In genomic region chr16:24093624-24094023, GRCm38 (mm10) we compare ENCODE assay signal across 21 mouse cellular contexts.
DNase-seq lines count a peak whose midpoint lies in the region; ATAC-seq and TF ChIP-seq lines count a peak whose summit lies in the region.
"Had no signal": no experiment of that assay in that cellular context is flagged by ENCODE, and none has a peak within 500 bp of the region (broad histone marks: within the 10 kb centered on the region; RNA-seq: fewer than 3 reads in every experiment).

No protein-coding gene starts in this region.

- H3K4me2 ChIP-seq in intestine, embryonic 14.5 days (ENCODE audit: low read length) = no peak overlapping the region
- H3K4me2 ChIP-seq in intestine, embryonic 15.5 days (replicated peaks) = no peak overlapping the region
- H3K4me2 ChIP-seq in liver, postnatal 0 days (ENCODE audit: low read depth, low read length) = no peak overlapping the region
- no peak overlapping the region for H3K4me2 ChIP-seq in liver, embryonic 12.5 days
- H3K4me2 ChIP-seq: embryonic facial prominence, embryonic 12.5 days; forebrain, embryonic 13.5 days; forebrain, embryonic 15.5 days had no signal

- intact Hi-C loops in heart, postnatal 14 days (cut with DNase I) = no loop called here

- H3K9ac ChIP-seq in intestine, embryonic 14.5 days (ENCODE audit: low read length) = no peak overlapping the region
- H3K9ac ChIP-seq in intestine, embryonic 15.5 days = no peak overlapping the region
- no peak overlapping the region for H3K9ac ChIP-seq in liver, postnatal 0 days (replicated peaks)
- no peak overlapping the region for H3K9ac ChIP-seq in liver, embryonic 12.5 days
- H3K9ac ChIP-seq: embryonic facial prominence, embryonic 12.5 days; forebrain, embryonic 13.5 days; forebrain, embryonic 15.5 days had no signal

- DNase-seq in heart, adult 11 months = peak; percentile 42
- DNase-seq in heart, postnatal 14 days = no peak
- DNase-seq in intestine, embryonic 14.5 days (ENCODE audit: low spot score) = peak; percentile 36
- DNase-seq in liver, postnatal 0 days = peak; percentile 3
- DNase-seq in adrenal gland, adult 2 months = no peak
- DNase-seq: adrenal gland, adult 8-10 months; adrenal gland, postnatal 14 days; adrenal gland, postnatal 36 days; B cell, adult 2 months; cerebellum, adult 11-12 months; cerebellum, adult 2 months; cerebellum, adult 9-10 months; cerebellum, postnatal 10 days; cerebellum, postnatal 25 days had no signal

- H3K9me3 ChIP-seq in intestine, embryonic 14.5 days (ENCODE audit: control insufficient read depth, low read length) = no peaks in the 10 kb centered on the region
- H3K9me3 ChIP-seq in intestine, embryonic 15.5 days = no peaks in the 10 kb centered on the region
- no peaks in the 10 kb centered on the region; the same call in 1 of the 2 replicates for H3K9me3 ChIP-seq in liver, postnatal 0 days (ENCODE audit: low read length)
- H3K9me3 ChIP-seq in liver, embryonic 12.5 days (replicated peaks) = no peaks in the 10 kb centered on the region
- H3K9me3 ChIP-seq: embryonic facial prominence, embryonic 10.5 days; embryonic facial prominence, embryonic 12.5 days; forebrain, embryonic 13.5 days; forebrain, embryonic 15.5 days had no signal

- H3K4me1 ChIP-seq in intestine, embryonic 14.5 days (replicated peaks; ENCODE audit: control insufficient read depth, insufficient read depth, low read length) = no peaks in the 10 kb centered on the region
- H3K4me1 ChIP-seq in intestine, embryonic 15.5 days (replicated peaks) = no peaks in the 10 kb centered on the region
- H3K4me1 ChIP-seq in liver, postnatal 0 days (ENCODE audit: insufficient read depth) = peaks cover 4% of the 10 kb centered on the region; the same call in 1 of the 2 replicates
- no peaks in the 10 kb centered on the region; the same call in 1 of the 2 replicates for H3K4me1 ChIP-seq in liver, embryonic 12.5 days
- H3K4me1 ChIP-seq: embryonic facial prominence, embryonic 10.5 days; embryonic facial prominence, embryonic 12.5 days; forebrain, embryonic 13.5 days; forebrain, embryonic 15.5 days had no signal

- no peak for TF ChIP-seq EP300 in liver, postnatal 0 days (IDR thresholded peaks at IDR 0.05; ENCODE audit: low read depth)

- no peaks in the 10 kb centered on the region for H3K27me3 ChIP-seq in intestine, embryonic 14.5 days (replicated peaks; ENCODE audit: control insufficient read depth, insufficient read depth, low read length)
- no peaks in the 10 kb centered on the region for H3K27me3 ChIP-seq in intestine, embryonic 15.5 days (replicated peaks)
- no peaks in the 10 kb centered on the region for H3K27me3 ChIP-seq in liver, postnatal 0 days (ENCODE audit: insufficient read depth, low read length)
- no peaks in the 10 kb centered on the region for H3K27me3 ChIP-seq in liver, embryonic 12.5 days (replicated peaks)
- H3K27me3 ChIP-seq: embryonic facial prominence, embryonic 12.5 days; forebrain, embryonic 13.5 days; forebrain, embryonic 15.5 days had no signal

- no peak overlapping the region for H3K27ac ChIP-seq in intestine, embryonic 14.5 days (ENCODE audit: low read depth)
- no peak overlapping the region for H3K27ac ChIP-seq in intestine, embryonic 15.5 days
- H3K27ac ChIP-seq in liver, postnatal 0 days (ENCODE audit: low read depth) = no peak overlapping the region
- no peak overlapping the region for H3K27ac ChIP-seq in liver, embryonic 12.5 days
- H3K27ac ChIP-seq: embryonic facial prominence, embryonic 10.5 days; embryonic facial prominence, embryonic 12.5 days; forebrain, embryonic 13.5 days; forebrain, embryonic 15.5 days had no signal

- WGBS in intestine, embryonic 14.5 days = 84% methylated on average over 8 of the region's 8 CpGs
- 86% methylated on average over 8 of the region's 8 CpGs for WGBS in intestine, embryonic 15.5 days
- WGBS in liver, postnatal 0 days (ENCODE audit: insufficient replicate concordance) = 75% methylated on average over 8 of the region's 8 CpGs
- 69% methylated on average over 8 of the region's 8 CpGs for WGBS in liver, embryonic 12.5 days (ENCODE audit: insufficient replicate concordance)

- H3K36me3 ChIP-seq in intestine, embryonic 14.5 days (ENCODE audit: control insufficient read depth, insufficient read depth, low read length) = no peaks in the 10 kb centered on the region
- H3K36me3 ChIP-seq in intestine, embryonic 15.5 days = no peaks in the 10 kb centered on the region
- no peaks in the 10 kb centered on the region for H3K36me3 ChIP-seq in liver, postnatal 0 days (replicated peaks; ENCODE audit: insufficient read depth, low read length)
- H3K36me3 ChIP-seq in liver, embryonic 12.5 days = no peaks in the 10 kb centered on the region
- H3K36me3 ChIP-seq: embryonic facial prominence, embryonic 10.5 days; embryonic facial prominence, embryonic 12.5 days; forebrain, embryonic 15.5 days; G1E had no signal

- no peak overlapping the region for H3K4me3 ChIP-seq in intestine, embryonic 14.5 days (ENCODE audit: low read depth, low read length)
- no peak overlapping the region for H3K4me3 ChIP-seq in intestine, embryonic 15.5 days (replicated peaks)
- no peak overlapping the region for H3K4me3 ChIP-seq in liver, postnatal 0 days (ENCODE audit: low read depth, low read length)
- H3K4me3 ChIP-seq in liver, embryonic 12.5 days = no peak overlapping the region
- H3K4me3 ChIP-seq: embryonic facial prominence, embryonic 10.5 days; embryonic facial prominence, embryonic 12.5 days; forebrain, embryonic 13.5 days; forebrain, embryonic 15.5 days had no signal

- no peak for TF ChIP-seq CTCF in liver, postnatal 0 days (IDR thresholded peaks at IDR 0.05; ENCODE audit: low read depth)

- ATAC-seq in intestine, embryonic 14.5 days (replicated peaks; ENCODE audit: low FRiP score, low TSS enrichment, low read depth) = no peak
- no peak for ATAC-seq in intestine, embryonic 15.5 days
- ATAC-seq in liver, postnatal 0 days = no peak
- no peak for ATAC-seq in liver, embryonic 12.5 days
- ATAC-seq: forebrain, embryonic 13.5 days; forebrain, embryonic 15.5 days had no signal

Comparison
In these comparisons a context has a peak if more than half of its experiments do, and no peak if none do; other contexts are left out.
1. DNase-seq: peak in heart, adult 11 months (single experiment), intestine, embryonic 14.5 days (single experiment) and liver, postnatal 0 days (single experiment); none in heart, postnatal 14 days (0 of 2) and adrenal gland, adult 2 months (single experiment).